Mouse (Mus musculus): ENCODE measurements around the gene Apbb2. TPM values are rescaled to one million over a fixed set of nuclear protein-coding genes. Genes with fewer than 3 reads are reported as not detected.

The Apbb2 gene
- polyA plus RNA-seq, 2 experiments, result 15.8 to 45.8 TPM

DNA sequence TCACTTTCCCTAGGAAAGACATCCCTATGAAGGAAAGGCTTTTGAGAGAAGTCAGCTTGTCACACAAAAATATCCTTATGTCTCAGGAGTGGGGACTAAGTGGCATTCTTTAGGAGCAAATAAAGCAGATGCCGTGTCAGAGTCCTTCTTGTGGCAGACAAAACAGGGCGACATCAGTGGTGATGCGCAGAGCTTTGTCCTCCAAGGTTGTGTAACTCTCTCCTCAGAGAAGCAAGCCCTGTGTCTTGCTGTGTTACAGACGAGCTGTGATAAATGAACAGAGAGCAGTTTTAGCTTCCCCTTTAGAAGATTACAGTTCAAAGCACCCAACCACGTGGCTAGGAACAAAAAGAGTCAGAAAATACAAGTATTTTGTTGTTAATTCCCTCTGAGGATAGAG lies 205.2 kb downstream of the Apbb2 start:
- H3K4me2 ChIP-seq (replicated peaks; ENCODE audit: low read depth, low read length, severe bottlenecking), result no peak overlapping the region
- H3K4me1 ChIP-seq (ENCODE audit: control insufficient read depth, insufficient read depth, low read length), result no peaks in the 10 kb centered on the region
- no peaks in the 10 kb centered on the region for H3K27me3 ChIP-seq (ENCODE audit: control insufficient read depth, insufficient read depth, low read length)
- no peak for ATAC-seq (ENCODE audit: low FRiP score, low read depth)
- H3K9me3 ChIP-seq (ENCODE audit: control insufficient read depth, low read length), result no peaks in the 10 kb centered on the region
- TF ChIP-seq POLR2A (IDR thresholded peaks at IDR 0.05; ENCODE audit: borderline replicate concordance, extremely low read depth, insufficient read depth, insufficient read length), result no peak
- 70% methylated on average over 5 of the region's 5 CpGs for WGBS
- H3K27ac ChIP-seq (replicated peaks; ENCODE audit: low read depth, low read length), result no peak overlapping the region
- no peak overlapping the region for H3K9ac ChIP-seq (ENCODE audit: low read depth, low read length, severe bottlenecking)
- H3K36me3 ChIP-seq (ENCODE audit: control insufficient read depth, insufficient read depth, low read length), result no peaks in the 10 kb centered on the region
- no peak overlapping the region for H3K4me3 ChIP-seq (replicated peaks; ENCODE audit: low read length)
- no peak for DNase-seq (ENCODE audit: low spot score)

GRCm38 (mm10) chr5:66412821-66413220 lies 205.8 kb downstream of the Apbb2 start:
- H3K27ac ChIP-seq (replicated peaks; ENCODE audit: low read depth, low read length), result no peak overlapping the region
- no peak overlapping the region for H3K4me2 ChIP-seq (replicated peaks; ENCODE audit: low read depth, low read length, severe bottlenecking)
- TF ChIP-seq POLR2A (IDR thresholded peaks at IDR 0.05; ENCODE audit: borderline replicate concordance, extremely low read depth, insufficient read depth, insufficient read length), result no peak
- no peak for DNase-seq (ENCODE audit: low spot score)
- H3K4me3 ChIP-seq (replicated peaks; ENCODE audit: low read length), result no peak overlapping the region
- no peaks in the 10 kb centered on the region for H3K27me3 ChIP-seq (ENCODE audit: control insufficient read depth, insufficient read depth, low read length)
- no peak for ATAC-seq (ENCODE audit: low FRiP score, low read depth)
- no peaks in the 10 kb centered on the region for H3K4me1 ChIP-seq (ENCODE audit: control insufficient read depth, insufficient read depth, low read length)
- no peak overlapping the region for H3K9ac ChIP-seq (ENCODE audit: low read depth, low read length, severe bottlenecking)
- WGBS, result 61% methylated on average over 3 of the region's 3 CpGs
- H3K9me3 ChIP-seq (ENCODE audit: control insufficient read depth, low read length), result no peaks in the 10 kb centered on the region
- no peaks in the 10 kb centered on the region for H3K36me3 ChIP-seq (ENCODE audit: control insufficient read depth, insufficient read depth, low read length)

DNA sequence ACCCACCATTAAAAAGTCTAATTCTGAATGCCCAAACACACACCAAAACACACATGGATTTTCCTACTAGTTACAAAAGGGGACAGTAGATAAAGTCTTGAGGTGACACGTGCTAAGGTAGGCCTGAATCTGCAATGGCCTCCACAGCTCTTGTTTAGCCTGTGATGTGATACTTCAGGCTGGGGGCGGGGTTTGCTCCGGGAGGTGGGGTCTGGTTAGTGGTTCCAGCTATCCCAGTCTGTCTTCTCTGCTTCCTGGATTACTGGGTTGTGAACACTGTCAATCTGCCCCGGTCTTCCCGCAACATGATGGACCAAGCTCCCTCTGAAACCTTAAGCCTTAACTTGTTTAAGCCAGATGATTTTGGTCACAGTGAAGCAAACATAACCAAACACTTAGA lies 210.0 kb downstream of the Apbb2 start:
- WGBS, result 84% methylated on average over 5 of the region's 5 CpGs
- no peak for TF ChIP-seq POLR2A (IDR thresholded peaks at IDR 0.05; ENCODE audit: borderline replicate concordance, extremely low read depth, insufficient read depth, insufficient read length)

DNA sequence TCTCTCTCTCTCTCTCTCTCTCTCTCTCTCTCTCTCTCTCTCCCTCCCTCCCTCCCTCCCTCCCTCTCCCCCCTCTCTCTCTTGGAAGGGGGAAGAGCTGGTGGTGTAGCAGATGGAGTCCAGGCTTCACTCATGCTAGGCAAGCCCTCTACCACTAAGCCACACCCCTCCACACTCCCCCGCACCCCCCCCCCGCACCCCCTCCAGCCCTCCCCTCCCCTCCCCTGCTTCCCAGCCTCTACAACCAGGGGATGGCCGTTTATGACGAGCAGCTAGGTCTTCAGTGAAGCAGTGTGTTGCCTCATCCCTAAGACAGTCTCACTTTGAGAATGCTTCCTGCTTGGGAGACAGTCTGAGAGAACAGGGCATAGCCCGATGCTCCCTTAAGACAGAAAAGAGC lies 210.6 kb downstream of the Apbb2 start:
- 35% methylated on average over 3 of the region's 5 CpGs for WGBS
- no peaks in the 10 kb centered on the region for H3K36me3 ChIP-seq (ENCODE audit: control insufficient read depth, insufficient read depth, low read length)
- TF ChIP-seq POLR2A (IDR thresholded peaks at IDR 0.05; ENCODE audit: borderline replicate concordance, extremely low read depth, insufficient read depth, insufficient read length), result no peak
- no peak overlapping the region for H3K27ac ChIP-seq (replicated peaks; ENCODE audit: low read depth, low read length)
- H3K4me2 ChIP-seq (replicated peaks; ENCODE audit: low read depth, low read length, severe bottlenecking), result no peak overlapping the region
- H3K4me1 ChIP-seq (ENCODE audit: control insufficient read depth, insufficient read depth, low read length), result no peaks in the 10 kb centered on the region
- H3K9me3 ChIP-seq (ENCODE audit: control insufficient read depth, low read length), result no peaks in the 10 kb centered on the region
- no peaks in the 10 kb centered on the region for H3K27me3 ChIP-seq (ENCODE audit: control insufficient read depth, insufficient read depth, low read length)
- no peak overlapping the region for H3K9ac ChIP-seq (ENCODE audit: low read depth, low read length, severe bottlenecking)
- no peak overlapping the region for H3K4me3 ChIP-seq (replicated peaks; ENCODE audit: low read length)
- no peak for DNase-seq (ENCODE audit: low spot score)
- no peak for ATAC-seq (ENCODE audit: low FRiP score, low read depth)

More for the DNA sequence above, 210.0 kb downstream of the Apbb2 start:
- H3K4me1 ChIP-seq (ENCODE audit: control insufficient read depth, insufficient read depth, low read length), result no peaks in the 10 kb centered on the region
- no peaks in the 10 kb centered on the region for H3K27me3 ChIP-seq (ENCODE audit: control insufficient read depth, insufficient read depth, low read length)
- DNase-seq (ENCODE audit: low spot score) (no peak), ATAC-seq (ENCODE audit: low FRiP score, low read depth) (no peak)
- no peak overlapping the region for H3K9ac ChIP-seq (ENCODE audit: low read depth, low read length, severe bottlenecking)
- no peaks in the 10 kb centered on the region for H3K9me3 ChIP-seq (ENCODE audit: control insufficient read depth, low read length)
- H3K4me3 ChIP-seq (replicated peaks; ENCODE audit: low read length), result no peak overlapping the region
- no peak overlapping the region for H3K4me2 ChIP-seq (replicated peaks; ENCODE audit: low read depth, low read length, severe bottlenecking)
- no peaks in the 10 kb centered on the region for H3K36me3 ChIP-seq (ENCODE audit: control insufficient read depth, insufficient read depth, low read length)
- H3K27ac ChIP-seq (replicated peaks; ENCODE audit: low read depth, low read length), result no peak overlapping the region

- Histone ChIP-seq H3K9ac (ENCODE audit: low read depth, low read length, severe bottlenecking) (no peak overlapping the region), H3K4me3 (replicated peaks; ENCODE audit: low read length) (no peak overlapping the region), H3K27ac (replicated peaks; ENCODE audit: low read depth, low read length) (no peak overlapping the region), H3K4me2 (replicated peaks; ENCODE audit: low read depth, low read length, severe bottlenecking) (no peak overlapping the region), H3K9me3 (ENCODE audit: control insufficient read depth, low read length) (no peaks in the 10 kb centered on the region), H3K4me1 (ENCODE audit: control insufficient read depth, insufficient read depth, low read length) (no peaks in the 10 kb centered on the region), H3K27me3 (ENCODE audit: control insufficient read depth, insufficient read depth, low read length) (no peaks in the 10 kb centered on the region), H3K36me3 (ENCODE audit: control insufficient read depth, insufficient read depth, low read length) (no peaks in the 10 kb centered on the region)
- DNase-seq (ENCODE audit: low spot score) (no peak), ATAC-seq (ENCODE audit: low FRiP score, low read depth) (no peak)
- TF ChIP-seq POLR2A (IDR thresholded peaks at IDR 0.05; ENCODE audit: borderline replicate concordance, extremely low read depth, insufficient read depth, insufficient read length), result no peak
- 95% methylated on average over 7 of the region's 7 CpGs for WGBS
These were observed 212.2 kb downstream of the Apbb2 start for GRCm38 (mm10) chr5:66406431-66406830.
